8 mouse cellular contexts compared by ENCODE assay signal in genomic region chr2:167569934-167570651, GRCm38 (mm10). TPM values are rescaled to one million over a fixed set of nuclear protein-coding genes. Genes with fewer than 3 reads are reported as not detected.
DNase-seq lines count a peak whose midpoint lies in the region; ATAC-seq and TF ChIP-seq lines count a peak whose summit lies in the region.

No protein-coding gene starts in this region.

- H3K4me1 ChIP-seq in forebrain, embryonic 10.5 days, result peaks cover 17% of the 10 kb centered on the region
- peaks cover 9% of the 10 kb centered on the region for H3K4me1 ChIP-seq in forebrain, embryonic 12.5 days
- peaks cover 2% of the 10 kb centered on the region for H3K4me1 ChIP-seq in ES-Bruce4 (ENCODE audit: control insufficient read depth, insufficient read depth, low read length)
- H3K4me1 ChIP-seq in embryonic facial prominence, embryonic 15.5 days, result peaks cover 61% of the 10 kb centered on the region
- H3K4me1 ChIP-seq in heart, embryonic 15.5 days (replicated peaks), result peaks cover 24% of the 10 kb centered on the region
- H3K4me1 ChIP-seq in limb, embryonic 11.5 days (ENCODE audit: control insufficient read depth, insufficient read depth, low read length), result peaks cover 20% of the 10 kb centered on the region
- H3K4me1 ChIP-seq in stomach, embryonic 15.5 days, result peaks cover 8% of the 10 kb centered on the region
- no peaks in the 10 kb centered on the region for H3K4me1 ChIP-seq in forebrain, embryonic 14.5 days (ENCODE audit: control insufficient read depth, insufficient read depth, low read length)

- no peak for TF ChIP-seq POLR2A in ES-Bruce4 (IDR thresholded peaks at IDR 0.05; ENCODE audit: insufficient read depth, low read length)

- H3K9me3 ChIP-seq in forebrain, embryonic 10.5 days, result no peaks in the 10 kb centered on the region
- no peaks in the 10 kb centered on the region for H3K9me3 ChIP-seq in forebrain, embryonic 12.5 days
- no peaks in the 10 kb centered on the region for H3K9me3 ChIP-seq in ES-Bruce4 (replicated peaks; ENCODE audit: control insufficient read depth, insufficient read depth, low read length, poor library complexity, severe bottlenecking)
- no peaks in the 10 kb centered on the region for H3K9me3 ChIP-seq in embryonic facial prominence, embryonic 15.5 days (replicated peaks)
- no peaks in the 10 kb centered on the region for H3K9me3 ChIP-seq in heart, embryonic 15.5 days (replicated peaks)
- no peaks in the 10 kb centered on the region for H3K9me3 ChIP-seq in limb, embryonic 11.5 days (ENCODE audit: control insufficient read depth, low read length)
- H3K9me3 ChIP-seq in stomach, embryonic 15.5 days, result no peaks in the 10 kb centered on the region
- H3K9me3 ChIP-seq in forebrain, embryonic 14.5 days (replicated peaks; ENCODE audit: control insufficient read depth, low read length), result no peaks in the 10 kb centered on the region

- no peaks in the 10 kb centered on the region for H3K27me3 ChIP-seq in forebrain, embryonic 10.5 days (ENCODE audit: poor library complexity, severe bottlenecking)
- H3K27me3 ChIP-seq in forebrain, embryonic 12.5 days, result no peaks in the 10 kb centered on the region
- no peaks in the 10 kb centered on the region for H3K27me3 ChIP-seq in ES-Bruce4 (ENCODE audit: control insufficient read depth, insufficient read depth, low read length, poor library complexity, severe bottlenecking)
- no peaks in the 10 kb centered on the region for H3K27me3 ChIP-seq in embryonic facial prominence, embryonic 15.5 days
- H3K27me3 ChIP-seq in heart, embryonic 15.5 days, result no peaks in the 10 kb centered on the region
- no peaks in the 10 kb centered on the region for H3K27me3 ChIP-seq in limb, embryonic 11.5 days (ENCODE audit: control insufficient read depth, insufficient read depth, low read length)
- no peaks in the 10 kb centered on the region for H3K27me3 ChIP-seq in stomach, embryonic 15.5 days (replicated peaks)
- H3K27me3 ChIP-seq in forebrain, embryonic 14.5 days (replicated peaks; ENCODE audit: control insufficient read depth, insufficient read depth, low read length), result no peaks in the 10 kb centered on the region

- no peak for TF ChIP-seq EP300 in ES-Bruce4 (IDR thresholded peaks at IDR 0.05; ENCODE audit: insufficient read depth, low read depth, low read length)

- no peak for DNase-seq in forebrain, embryonic 10.5 days (ENCODE audit: extremely low spot score, low spot score)
- DNase-seq in limb, embryonic 11.5 days (ENCODE audit: low spot score), result no peak
- no peak for DNase-seq in forebrain, embryonic 14.5 days (ENCODE audit: low spot score)

- no peak overlapping the region for H3K9ac ChIP-seq in forebrain, embryonic 12.5 days
- no peak overlapping the region for H3K9ac ChIP-seq in ES-Bruce4 (ENCODE audit: low read depth, poor library complexity, severe bottlenecking)
- H3K9ac ChIP-seq in embryonic facial prominence, embryonic 15.5 days, result no peak overlapping the region
- H3K9ac ChIP-seq in heart, embryonic 15.5 days, result no peak overlapping the region
- H3K9ac ChIP-seq in limb, embryonic 11.5 days (ENCODE audit: low read length), result no peak overlapping the region
- H3K9ac ChIP-seq in stomach, embryonic 15.5 days, result no peak overlapping the region
- H3K9ac ChIP-seq in forebrain, embryonic 14.5 days (ENCODE audit: low read length), result no peak overlapping the region

- peak overlapping the region; percentile 40; the same call in 1 of the 2 replicates for H3K27ac ChIP-seq in forebrain, embryonic 10.5 days
- no peak overlapping the region for H3K27ac ChIP-seq in forebrain, embryonic 12.5 days
- H3K27ac ChIP-seq in ES-Bruce4 (ENCODE audit: insufficient read depth, low read length), result no peak overlapping the region
- H3K27ac ChIP-seq in embryonic facial prominence, embryonic 15.5 days (replicated peaks), result peak overlapping the region; percentile 91
- peak overlapping the region; percentile 77 for H3K27ac ChIP-seq in heart, embryonic 15.5 days
- H3K27ac ChIP-seq in limb, embryonic 11.5 days (replicated peaks; ENCODE audit: low read depth, low read length), result peak overlapping the region; percentile 47; the same call in 1 of the 2 replicates
- peak overlapping the region; percentile 58 for H3K27ac ChIP-seq in stomach, embryonic 15.5 days
- no peak overlapping the region for H3K27ac ChIP-seq in forebrain, embryonic 14.5 days (ENCODE audit: low read depth, low read length)

- 75% methylated on average over 13 of the region's 13 CpGs for WGBS in forebrain, embryonic 10.5 days
- WGBS in forebrain, embryonic 12.5 days, result 76% methylated on average over 13 of the region's 13 CpGs
- WGBS in embryonic facial prominence, embryonic 15.5 days, result 24% methylated on average over 13 of the region's 13 CpGs
- WGBS in heart, embryonic 15.5 days, result 54% methylated on average over 13 of the region's 13 CpGs
- WGBS in limb, embryonic 11.5 days, result 65% methylated on average over 13 of the region's 13 CpGs
- 50% methylated on average over 13 of the region's 13 CpGs for WGBS in stomach, embryonic 15.5 days
- 64% methylated on average over 13 of the region's 13 CpGs for WGBS in forebrain, embryonic 14.5 days

- no peak overlapping the region for H3K4me3 ChIP-seq in forebrain, embryonic 10.5 days
- H3K4me3 ChIP-seq in forebrain, embryonic 12.5 days (replicated peaks), result no peak overlapping the region
- no peak overlapping the region for H3K4me3 ChIP-seq in ES-Bruce4 (ENCODE audit: low read depth, low read length)
- no peak overlapping the region for H3K4me3 ChIP-seq in embryonic facial prominence, embryonic 15.5 days (replicated peaks)
- no peak overlapping the region for H3K4me3 ChIP-seq in heart, embryonic 15.5 days
- no peak overlapping the region for H3K4me3 ChIP-seq in limb, embryonic 11.5 days (ENCODE audit: low read depth, low read length)
- H3K4me3 ChIP-seq in stomach, embryonic 15.5 days (replicated peaks), result no peak overlapping the region
- H3K4me3 ChIP-seq in forebrain, embryonic 14.5 days (ENCODE audit: low read depth, low read length), result no peak overlapping the region

- peak; percentile 0 for TF ChIP-seq CTCF in ES-Bruce4 (IDR thresholded peaks at IDR 0.05; ENCODE audit: low read depth, low read length)

- no peak for ATAC-seq in forebrain, embryonic 12.5 days (ENCODE audit: low FRiP score)
- peak; percentile 67 for ATAC-seq in embryonic facial prominence, embryonic 15.5 days (ENCODE audit: insufficient number of reproducible peaks, low FRiP score, low TSS enrichment, low read depth)
- ATAC-seq in heart, embryonic 15.5 days (replicated peaks; ENCODE audit: insufficient number of reproducible peaks, insufficient read depth, low FRiP score, low read depth), result peak; percentile 56
- ATAC-seq in limb, embryonic 11.5 days (ENCODE audit: insufficient number of reproducible peaks, low FRiP score, low TSS enrichment, low read depth), result no peak
- ATAC-seq in stomach, embryonic 15.5 days (ENCODE audit: insufficient read depth, low FRiP score, low read depth), result no peak; the same call in 1 of the 2 replicates
- ATAC-seq in forebrain, embryonic 14.5 days, result no peak

- H3K36me3 ChIP-seq in forebrain, embryonic 10.5 days (replicated peaks), result no peaks in the 10 kb centered on the region
- no peaks in the 10 kb centered on the region for H3K36me3 ChIP-seq in forebrain, embryonic 12.5 days (replicated peaks)
- no peaks in the 10 kb centered on the region for H3K36me3 ChIP-seq in ES-Bruce4 (ENCODE audit: control insufficient read depth, insufficient read depth, low read length, poor library complexity, severe bottlenecking)
- H3K36me3 ChIP-seq in embryonic facial prominence, embryonic 15.5 days, result no peaks in the 10 kb centered on the region
- no peaks in the 10 kb centered on the region for H3K36me3 ChIP-seq in heart, embryonic 15.5 days
- H3K36me3 ChIP-seq in limb, embryonic 11.5 days (ENCODE audit: control insufficient read depth, insufficient read depth, low read length), result no peaks in the 10 kb centered on the region
- no peaks in the 10 kb centered on the region for H3K36me3 ChIP-seq in stomach, embryonic 15.5 days
- no peaks in the 10 kb centered on the region for H3K36me3 ChIP-seq in forebrain, embryonic 14.5 days (ENCODE audit: control insufficient read depth, insufficient read depth, low read length)

- H3K4me2 ChIP-seq in forebrain, embryonic 12.5 days, result no peak overlapping the region
- H3K4me2 ChIP-seq in embryonic facial prominence, embryonic 15.5 days (replicated peaks), result peak overlapping the region; percentile 10; the same call in 1 of the 2 replicates
- no peak overlapping the region for H3K4me2 ChIP-seq in heart, embryonic 15.5 days
- H3K4me2 ChIP-seq in limb, embryonic 11.5 days (ENCODE audit: low read depth, severe bottlenecking), result no peak overlapping the region
- no peak overlapping the region for H3K4me2 ChIP-seq in stomach, embryonic 15.5 days
- no peak overlapping the region for H3K4me2 ChIP-seq in forebrain, embryonic 14.5 days (ENCODE audit: low read length)

RNA-seq across cellular contexts. Expression of gene Snai1, which starts 32.1 kb away (rescaled TPM):
- polyA plus RNA-seq in forebrain, embryonic 10.5 days (2016; fragmentation: Nextera tagmentation; extraction: Ambion mirVana), result 40.4 and 46.9 TPM in 2 replicates
- polyA plus RNA-seq in forebrain, embryonic 12.5 days (2016; fragmentation: Nextera tagmentation; extraction: Ambion mirVana), result 11.8 and 14.6 TPM in 2 replicates
- polyA plus RNA-seq in ES-Bruce4 (2011; ENCODE audit: insufficient read depth, insufficient read length, low read depth, missing spikeins), result 5.9 and 6.7 TPM in 2 replicates
- 82.9 and 104 TPM in 2 replicates for polyA plus RNA-seq in embryonic facial prominence, embryonic 15.5 days (2015; fragmentation: Nextera tagmentation; extraction: Ambion mirVana)
- 14.0 and 19.5 TPM in 2 replicates for polyA plus RNA-seq in heart, embryonic 15.5 days (2015; fragmentation: Nextera tagmentation; extraction: Ambion mirVana)
- polyA plus RNA-seq in limb, embryonic 11.5 days (2014; fragmentation: Nextera tagmentation; extraction: Ambion mirVana), result 102 and 104 TPM in 2 replicates
- 13.6 and 16.0 TPM in 2 replicates for polyA plus RNA-seq in stomach, embryonic 15.5 days (2015; fragmentation: Nextera tagmentation; extraction: Ambion mirVana)
- 3.0 and 5.0 TPM in 2 replicates for polyA plus RNA-seq in forebrain, embryonic 14.5 days (2014; fragmentation: Nextera tagmentation; extraction: Ambion mirVana)

Comparison
In these comparisons a context has a peak if more than half of its experiments do, and no peak if none do; other contexts are left out.
1. H3K27ac ChIP-seq: peak in forebrain, embryonic 10.5 days (single experiment), embryonic facial prominence, embryonic 15.5 days (single experiment), heart, embryonic 15.5 days (single experiment), limb, embryonic 11.5 days (single experiment) and stomach, embryonic 15.5 days (single experiment); none in forebrain, embryonic 12.5 days (single experiment), ES-Bruce4 (single experiment) and forebrain, embryonic 14.5 days (single experiment).
2. ATAC-seq: peak in embryonic facial prominence, embryonic 15.5 days (single experiment) and heart, embryonic 15.5 days (single experiment); none in forebrain, embryonic 12.5 days (single experiment), limb, embryonic 11.5 days (single experiment), stomach, embryonic 15.5 days (single experiment) and forebrain, embryonic 14.5 days (single experiment).